Mouse (Mus musculus) C2C12 (cell line): ENCODE data around the gene Cenpo.

Experiments used
- CTCF ChIP-seq: IDR thresholded peaks from one replicate; pipeline ENCODE4 v1.5.1; 2011; ENCODE audit not compliant: control insufficient read depth, insufficient read depth, insufficient read length
- FOSL1 ChIP-seq: IDR thresholded peaks from one replicate; pipeline ENCODE4 v1.8.0; 2011; ENCODE audit warnings: mild to moderate bottlenecking, low read length; ENCODE audit not compliant: poor library complexity, insufficient read depth, severe bottlenecking

DNA sequence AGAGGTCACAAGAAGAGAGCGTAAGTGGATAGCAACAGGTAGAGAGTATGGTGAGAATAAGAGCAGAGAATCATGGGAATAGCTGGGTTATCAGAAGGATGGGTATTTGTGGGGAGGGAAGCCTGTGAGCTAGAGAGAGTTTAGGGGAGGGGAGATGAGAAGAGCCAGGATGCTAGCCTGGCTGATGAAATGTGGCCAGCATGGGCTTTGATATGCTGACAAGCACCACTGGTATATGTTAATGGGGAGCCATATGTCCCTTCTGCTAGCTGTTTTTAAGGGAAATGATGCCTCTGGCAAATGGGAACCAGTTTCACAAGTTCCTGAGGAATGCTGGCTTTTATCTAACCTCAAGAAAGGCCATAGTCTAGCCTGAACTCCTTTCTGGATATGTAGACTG lies 65.0 kb downstream of the Cenpo start:
- TF ChIP-seq CTCF (no peak), FOSL1 (no peak)
